Mouse (Mus musculus): ENCODE measurements around the gene Gal3st2c.
"Not testable (repeated sequence)": the region's sequence is repeated elsewhere in the genome, so short reads cannot be mapped to it uniquely, and the experiment has no call there.

DNA sequence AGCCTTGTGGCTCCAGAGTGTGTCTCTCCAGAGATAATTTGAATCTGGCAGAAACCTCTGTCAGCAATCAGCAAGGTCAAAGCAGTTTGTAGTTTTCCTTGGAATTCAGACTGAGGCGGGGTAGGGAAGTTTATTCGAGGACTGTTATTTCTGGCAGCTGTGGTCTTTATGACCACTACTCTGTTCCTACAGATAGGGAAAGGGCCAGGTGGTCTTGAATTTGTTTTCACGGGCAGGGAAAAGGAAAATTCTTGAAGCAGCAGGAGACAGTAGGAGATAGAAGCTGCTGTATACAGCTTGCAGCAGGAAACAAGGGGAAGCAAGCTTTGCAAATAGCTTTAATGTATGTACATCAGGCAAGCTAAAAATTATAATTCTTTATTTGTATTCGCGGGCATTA lies 19.9 kb upstream of the Gal3st2c start:
- not testable (repeated sequence) for TF ChIP-seq POLR2A (IDR thresholded peaks at IDR 0.05; ENCODE audit: low read depth, low read length); CTCF (conservative IDR thresholded peaks at IDR 0.05; ENCODE audit: insufficient read depth, insufficient read length, low read depth, low read length)
